Mouse (Mus musculus): ENCODE measurements around the gene Ankrd34a.

GRCm38 (mm10) chr3:96571336-96571735 is 25.1 kb upstream of the Ankrd34a start:
- TF ChIP-seq POLR2A (IDR thresholded peaks at IDR 0.05; ENCODE audit: low read depth, low read length) (no peak), ZNF384 (IDR thresholded peaks at IDR 0.05; ENCODE audit: low read depth, low read length) (no peak), CTCF (conservative IDR thresholded peaks at IDR 0.05 in 1 of 2, IDR thresholded peaks at IDR 0.05 in 1 of 2; ENCODE audit: low read depth in 2 of 2, low read length in 2 of 2) (no peak), NRF1 (IDR thresholded peaks at IDR 0.05; ENCODE audit: low read depth, low read length) (no peak), CHD2 (IDR thresholded peaks at IDR 0.05; ENCODE audit: low read length) (no peak)

All from CH12.LX (cell line).